Mouse (Mus musculus) forebrain, postnatal 0 days (tissue): ENCODE data around the gene Grin2b. TPM values are rescaled to one million over a fixed set of nuclear protein-coding genes. Genes with fewer than 3 reads are reported as not detected.

Source experiments
- ATAC-seq: fragments of 200-750 bp; cut with Nextera tagmentation; 2 replicates; pipeline ENCODE4 v1.8.0; 2017; ENCODE audit warnings: mild to moderate bottlenecking, moderate library complexity
- DNase-seq: peaks from one replicate; pipeline ENCODE4 v3.0.0-alpha.2; 2015
- H3K27ac ChIP-seq: fragments of 300-500 bp; sonication (generic); 2 replicates; pipeline ENCODE4 v1.5.1; 2014; ENCODE audit warnings: low read depth, mild to moderate bottlenecking, antibody characterized with exemption, low read length, moderate library complexity, mixed read lengths
- H3K27me3 ChIP-seq: fragments of 300-500 bp; sonication (generic); 2 replicates; pipeline ENCODE4 v1.6.1; 2014; ENCODE audit warnings: mild to moderate bottlenecking, low read length, mixed read lengths; ENCODE audit not compliant: insufficient read depth
- H3K36me3 ChIP-seq: fragments of 300-500 bp; sonication (generic); 2 replicates; pipeline ENCODE4 v1.6.1; 2014; ENCODE audit warnings: mild to moderate bottlenecking, moderate library complexity; ENCODE audit not compliant: insufficient read depth
- H3K4me1 ChIP-seq: fragments of 300-500 bp; sonication (generic); 2 replicates; pipeline ENCODE4 v1.6.1; 2014; ENCODE audit warnings: antibody characterized with exemption; ENCODE audit not compliant: insufficient read depth
- H3K4me2 ChIP-seq: fragments of 300-500 bp; sonication (generic); 2 replicates; pipeline ENCODE4 v1.6.1; 2014; ENCODE audit warnings: low read depth, mild to moderate bottlenecking, moderate library complexity
- H3K4me3 ChIP-seq: fragments of 300-500 bp; sonication (generic); 2 replicates; pipeline ENCODE4 v1.5.1; 2014; ENCODE audit warnings: low read depth, low read length, mixed read lengths
- H3K9ac ChIP-seq: fragments of 300-500 bp; sonication (generic); 2 replicates; pipeline ENCODE4 v1.6.1; 2014; ENCODE audit warnings: mild to moderate bottlenecking
- H3K9me3 ChIP-seq: fragments of 300-500 bp; sonication (generic); 2 replicates; pipeline ENCODE4 v1.6.1; 2016; ENCODE audit warnings: low read length
- CTCF ChIP-seq: sonication (generic); IDR thresholded peaks from 2 replicates; pipeline ENCODE4 v1.5.1; 2016; ENCODE audit warnings: antibody characterized with exemption, control low read depth, low read depth
- WGBS: fragments of 180-500 bp; shearing (Covaris S2); extraction: QIAGEN DNeasy Blood & Tissue Kit; methylation state at CpG from one replicate; pipeline ENCODE4 v1.1.7; 2014; 5-methylcytosine and 5-hydroxymethylcytosine counted together
- polyA plus RNA-seq: library from polyadenylated mRNA; unstranded; fragments of >200 nt; fragmentation: Nextera tagmentation; extraction: Ambion mirVana; gene quantifications from 2 replicates; pipeline ENCODE4 v1.2.1, GENCODE M21; 2015
- total RNA-seq: library from RNA; depleted of rRNA; stranded (reverse); fragments of >200 nt; gene quantifications from 2 replicates; pipeline ENCODE4 v1.2.3, GENCODE M21; 2014; rRNA removed

The Grin2b gene
- total RNA-seq (57.9 and 66.6 TPM in 2 replicates), polyA plus RNA-seq (62.5 and 102 TPM in 2 replicates)

DNA sequence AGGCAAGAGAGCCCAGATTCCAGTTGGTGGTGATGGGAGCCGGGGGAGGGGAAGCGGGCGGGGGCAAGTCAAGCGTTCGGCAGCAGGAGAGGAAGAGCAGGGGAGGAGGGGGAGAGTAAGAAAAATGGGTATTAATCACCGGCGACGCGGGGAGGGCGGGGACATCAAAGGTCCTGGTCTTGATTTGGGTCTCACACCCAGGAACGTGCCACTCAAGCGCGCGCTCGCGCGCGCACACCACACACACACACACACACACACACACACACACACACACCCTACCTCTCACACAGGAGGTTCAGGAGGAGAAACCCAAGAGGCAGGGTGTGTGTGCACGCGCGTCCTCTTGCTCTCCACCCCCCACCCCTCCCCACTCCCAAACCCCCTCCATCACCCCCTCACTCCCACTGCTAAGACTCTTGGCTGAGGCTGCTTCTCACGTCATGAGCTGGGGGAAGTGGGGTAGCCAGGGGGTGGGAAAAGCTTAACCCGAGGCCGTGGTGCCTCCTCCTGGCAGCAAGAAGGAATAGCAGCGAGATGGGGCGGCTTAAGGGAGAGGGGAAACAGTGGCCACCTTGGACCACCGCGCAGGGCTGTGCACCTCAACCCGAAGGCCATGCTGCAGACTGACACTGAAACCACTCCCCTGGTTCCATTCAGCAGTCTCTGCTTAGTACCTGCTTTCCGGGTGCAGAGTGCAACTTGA lies at the start of gene Grin2b:
Grin2b (minus strand) TSS at position 321 of the 706 bp plus-strand sequence.
- peak within 1 kb of the TSS; percentile 95 for H3K27ac ChIP-seq
- ATAC-seq: peak; percentile 89

DNA sequence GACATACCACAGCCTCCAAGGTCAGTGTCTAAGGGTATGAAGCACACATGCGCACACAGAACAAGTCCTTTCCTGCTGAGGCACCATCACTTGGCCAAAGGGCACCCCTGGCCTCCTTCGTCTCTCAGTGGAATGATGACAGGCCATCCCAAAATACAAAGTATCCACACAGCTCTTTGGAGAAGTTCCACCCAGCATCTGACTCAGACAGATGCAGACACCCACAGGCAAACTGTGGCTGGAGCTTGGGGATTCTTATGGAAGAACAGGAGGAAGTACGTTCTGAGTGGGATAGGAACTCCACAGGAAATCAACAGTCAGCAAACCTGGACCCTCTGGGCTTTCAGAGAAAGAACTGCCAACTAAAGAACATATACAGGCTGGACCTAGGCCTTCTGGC lies 48.6 kb upstream of the Grin2b start:
- no peak overlapping the region for H3K4me3 ChIP-seq
- WGBS: 93% methylated on average over 3 of the region's 3 CpGs
- H3K27ac ChIP-seq: no peak overlapping the region
- DNase-seq (no peak), ATAC-seq (no peak)
- H3K27me3 ChIP-seq: no peaks in the 10 kb centered on the region
- H3K36me3 ChIP-seq: no peaks in the 10 kb centered on the region
- H3K9ac ChIP-seq: no peak overlapping the region
- no peak overlapping the region for H3K4me2 ChIP-seq
- H3K9me3 ChIP-seq: no peaks in the 10 kb centered on the region
- no peaks in the 10 kb centered on the region for H3K4me1 ChIP-seq
- no peak for TF ChIP-seq CTCF

More for the DNA sequence above, at the start of gene Grin2b:
- WGBS: 1% methylated on average over 27 of the region's 30 CpGs
- Histone ChIP-seq H3K9ac (peak within 1 kb of the TSS; percentile 92), H3K4me1 (no peaks in the 10 kb centered on the region; the same call in 1 of the 2 replicates), H3K36me3 (no peaks in the 10 kb centered on the region), H3K27me3 (no peaks in the 10 kb centered on the region), H3K9me3 (no peaks in the 10 kb centered on the region), H3K4me2 (peak within 1 kb of the TSS; percentile 51), H3K4me3 (peak within 1 kb of the TSS; percentile 64)
- TF ChIP-seq CTCF: peak; percentile 88
- DNase-seq: peak; percentile 92

DNA sequence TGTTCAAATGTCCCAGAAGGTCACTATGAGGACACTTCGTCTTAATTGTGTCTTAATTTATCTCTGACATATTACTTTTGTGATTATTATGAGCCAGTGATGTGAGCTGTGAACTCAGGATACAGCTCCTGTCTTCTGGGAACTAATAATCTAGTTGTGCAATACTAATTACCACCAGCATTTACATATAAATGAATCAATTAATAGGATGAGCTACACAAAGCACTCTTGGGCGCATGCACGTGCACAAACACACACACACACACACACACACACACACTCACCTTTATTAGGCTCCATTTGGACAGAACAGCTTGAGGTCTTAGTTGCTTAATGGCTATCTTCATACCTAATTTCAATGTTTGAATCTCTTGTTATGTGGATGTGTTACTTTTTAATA lies 37.1 kb upstream of the Grin2b start:
- no peak for ATAC-seq
- Histone ChIP-seq H3K27me3 (no peaks in the 10 kb centered on the region), H3K9ac (no peak overlapping the region), H3K4me2 (no peak overlapping the region), H3K4me3 (no peak overlapping the region), H3K27ac (no peak overlapping the region), H3K4me1 (no peaks in the 10 kb centered on the region), H3K9me3 (no peaks in the 10 kb centered on the region), H3K36me3 (no peaks in the 10 kb centered on the region)
- no peak for DNase-seq
- 44% methylated on average over 3 of the region's 3 CpGs for WGBS
- no peak for TF ChIP-seq CTCF

DNA sequence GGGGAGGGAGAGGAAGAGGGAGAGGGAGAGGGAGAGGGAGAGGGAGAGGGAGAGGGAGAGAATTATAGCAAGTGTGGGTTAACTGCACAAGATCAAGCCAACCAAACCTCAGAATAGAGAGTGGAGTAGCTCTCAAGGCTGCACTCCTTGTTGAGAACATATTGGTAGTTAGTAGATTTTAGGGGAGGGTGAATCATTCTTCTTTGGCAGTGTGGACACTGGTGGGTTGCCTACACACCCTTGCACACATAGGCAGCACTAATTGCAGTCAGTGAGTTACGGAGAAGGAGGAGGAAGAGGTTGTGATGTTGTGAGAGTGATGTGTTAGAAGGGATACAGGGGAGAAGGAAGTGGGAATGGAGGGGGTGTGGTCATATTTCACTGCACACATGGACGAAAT lies 26.5 kb upstream of the Grin2b start:
- H3K9ac ChIP-seq: no peak overlapping the region
- no peak overlapping the region for H3K4me2 ChIP-seq
- no peak for ATAC-seq
- no peaks in the 10 kb centered on the region for H3K4me1 ChIP-seq
- TF ChIP-seq CTCF: no peak
- H3K9me3 ChIP-seq: no peaks in the 10 kb centered on the region
- H3K27ac ChIP-seq: no peak overlapping the region
- no peaks in the 10 kb centered on the region for H3K27me3 ChIP-seq
- no peaks in the 10 kb centered on the region for H3K36me3 ChIP-seq
- no peak overlapping the region for H3K4me3 ChIP-seq
- DNase-seq: no peak
- WGBS: 87% methylated on average over 2 of the region's 2 CpGs

DNA sequence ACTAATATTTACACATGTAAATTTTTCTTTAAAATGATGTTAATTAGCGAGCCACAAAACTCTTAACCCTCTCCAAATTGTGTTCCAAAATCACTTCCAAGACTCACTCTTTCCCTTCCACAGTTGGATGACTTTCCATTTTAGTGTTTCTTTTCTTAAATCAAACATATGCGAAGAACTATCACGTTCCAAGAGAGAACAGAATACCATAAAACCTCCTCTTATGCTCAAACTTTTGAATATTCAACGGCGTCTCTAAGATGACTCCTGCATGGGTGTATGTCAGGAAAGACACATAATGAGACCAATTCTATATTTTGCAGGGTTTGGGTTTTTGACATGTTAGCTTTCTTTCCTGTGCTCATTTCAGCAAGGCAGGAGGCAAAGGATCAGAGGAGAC lies 21.3 kb upstream of the Grin2b start:
- Histone ChIP-seq H3K4me2 (no peak overlapping the region), H3K27me3 (no peaks in the 10 kb centered on the region), H3K4me1 (no peaks in the 10 kb centered on the region), H3K9ac (no peak overlapping the region), H3K9me3 (no peaks in the 10 kb centered on the region), H3K36me3 (no peaks in the 10 kb centered on the region), H3K27ac (0 out of 2 replicates have a peak overlapping the region, but pooled peaks have one; percentile 54), H3K4me3 (no peak overlapping the region)
- ATAC-seq: peak; percentile 59; the same call in 1 of the 2 replicates
- TF ChIP-seq CTCF: no peak
- DNase-seq: peak; percentile 10
- WGBS: 73% methylated on average over 5 of the region's 5 CpGs

DNA sequence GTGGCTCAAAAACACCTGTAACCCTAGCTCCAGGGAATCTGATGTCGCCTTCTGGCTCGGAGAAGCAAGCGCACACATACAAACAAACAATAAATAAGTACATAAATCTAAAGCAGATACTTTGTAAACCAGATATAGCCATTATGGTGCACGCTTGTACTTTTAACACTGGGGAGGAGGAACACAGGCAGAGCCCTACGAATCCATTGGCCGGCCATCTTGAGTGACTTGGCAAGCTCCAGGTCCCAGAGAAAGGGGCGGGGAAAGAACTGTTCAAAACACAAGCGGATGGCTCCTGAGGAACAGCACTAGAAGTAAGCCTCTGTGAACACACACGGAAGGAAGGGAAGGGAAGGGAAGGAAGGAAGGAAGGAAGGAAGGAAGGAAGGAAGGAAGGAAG lies 4.8 kb upstream of the Grin2b start:
- Histone ChIP-seq H3K4me2 (no peak overlapping the region), H3K4me1 (no peaks in the 10 kb centered on the region), H3K9me3 (no peaks in the 10 kb centered on the region), H3K27ac (no peak overlapping the region), H3K27me3 (no peaks in the 10 kb centered on the region), H3K9ac (no peak overlapping the region), H3K36me3 (no peaks in the 10 kb centered on the region), H3K4me3 (no peak overlapping the region)
- no peak for DNase-seq
- TF ChIP-seq CTCF: no peak
- no peak for ATAC-seq
- 89% methylated on average over 9 of the region's 9 CpGs for WGBS

DNA sequence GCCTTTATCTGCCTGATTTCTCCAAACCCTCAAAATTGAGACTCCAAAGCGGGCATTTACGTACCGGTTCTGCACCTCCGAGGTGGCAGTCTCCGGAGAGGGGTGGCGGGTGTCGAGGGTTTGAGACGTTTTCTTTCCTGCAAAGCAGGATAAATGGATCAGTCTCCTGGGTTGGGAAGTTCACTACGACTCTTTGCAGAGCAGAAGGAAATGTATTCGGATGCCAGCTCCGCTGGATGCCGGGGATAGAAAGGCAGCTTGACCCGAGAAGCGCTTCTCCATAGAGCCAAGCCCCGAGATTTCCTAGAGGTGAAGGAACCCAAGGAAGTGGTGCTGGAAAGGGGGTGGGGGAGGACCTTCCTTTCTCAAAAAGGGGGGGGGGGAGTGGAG lies 515 bp downstream of the Grin2b start:
- WGBS: under 1% methylated on average over 15 of the region's 15 CpGs
- ATAC-seq (peak; percentile 0; the same call in 1 of the 2 replicates), DNase-seq (peak; percentile 80)
- Histone ChIP-seq H3K9me3 (no peaks in the 10 kb centered on the region), H3K9ac (peak overlapping the region; percentile 92), H3K4me1 (peaks cover 5% of the 10 kb centered on the region), H3K4me2 (peak overlapping the region; percentile 51), H3K27ac (peak overlapping the region; percentile 95), H3K36me3 (no peaks in the 10 kb centered on the region), H3K4me3 (peak overlapping the region; percentile 64), H3K27me3 (no peaks in the 10 kb centered on the region)
- no peak for TF ChIP-seq CTCF
